Mouse (Mus musculus): Measurements from ENCODE around the gene Prss16.

- peak; percentile 37 for TF ChIP-seq CTCF (IDR thresholded peaks at IDR 0.05; ENCODE audit: low read depth)
- no peak for TF ChIP-seq EP300 (optimal IDR thresholded peaks at IDR 0.05)
These were observed 3.0 kb downstream of the Prss16 start for GRCm38 (mm10) chr13:22006334-22007120.

All from stomach, postnatal 0 days (tissue).